Mouse (Mus musculus): Measurements from ENCODE around the gene A730049H05Rik.

DNA sequence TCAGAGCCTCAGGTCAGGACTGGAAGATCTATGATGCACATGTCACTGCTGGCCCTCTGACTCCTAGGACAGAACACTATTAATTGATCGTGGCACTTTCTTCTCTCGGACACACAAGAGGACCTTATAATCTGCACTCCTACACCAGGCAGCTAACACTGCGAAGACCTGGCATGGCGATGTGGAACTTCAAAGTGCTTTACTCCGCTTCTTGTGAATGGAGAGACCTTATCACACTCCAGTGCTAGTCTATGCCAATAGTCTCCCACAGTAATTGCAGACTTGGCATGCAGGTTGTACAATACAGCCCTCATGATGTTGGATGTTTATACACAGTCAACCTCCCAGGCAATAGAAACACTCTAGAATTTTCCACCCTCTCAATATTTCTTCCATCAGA lies 62.5 kb downstream of the A730049H05Rik start:
- TF ChIP-seq POLR2A (IDR thresholded peaks at IDR 0.05; ENCODE audit: low read depth, low read length) (no peak), CTCF (conservative IDR thresholded peaks at IDR 0.05; ENCODE audit: insufficient read depth, insufficient read length, low read depth, low read length) (no peak)

Measured in kidney, adult 2 months (tissue).